Mouse (Mus musculus): ENCODE measurements around the gene Nol10.

Gene Nol10

DNA sequence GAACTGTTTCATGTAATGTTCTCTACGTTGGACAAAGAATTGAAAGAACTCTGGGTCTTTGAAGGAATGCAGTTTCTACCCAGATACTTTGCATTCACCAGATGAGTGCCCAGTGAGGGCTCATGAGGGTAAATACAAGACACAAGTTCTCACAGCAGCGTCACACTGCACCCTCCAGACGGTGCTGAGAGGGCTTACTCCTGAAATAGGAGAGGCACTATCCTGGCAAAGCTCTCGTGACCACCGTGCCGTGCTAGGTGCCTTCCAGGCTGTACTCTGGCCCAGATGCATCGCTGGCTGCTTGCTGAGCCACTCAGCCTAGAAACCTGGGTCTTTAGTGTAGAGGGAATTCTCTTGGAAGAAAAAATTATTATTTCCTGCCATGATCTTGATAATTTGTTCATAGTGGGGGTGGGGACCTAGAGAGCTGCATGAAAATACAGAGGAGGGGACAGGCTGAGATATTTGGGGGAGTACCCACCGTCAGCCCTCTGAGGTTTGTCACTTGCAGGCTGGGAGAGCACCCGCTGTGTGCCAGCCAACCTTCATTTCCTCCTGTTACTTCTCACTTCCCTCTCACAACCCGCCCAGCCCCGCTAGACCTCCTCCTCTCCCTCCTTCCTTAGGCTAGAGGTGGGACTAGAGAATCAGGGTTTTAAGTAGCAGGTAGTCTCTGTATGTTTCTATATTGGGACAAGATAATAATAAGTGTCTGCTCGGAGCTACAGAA is 63.7 kb downstream of the Nol10 start:
- no peak for DNase-seq

DNA sequence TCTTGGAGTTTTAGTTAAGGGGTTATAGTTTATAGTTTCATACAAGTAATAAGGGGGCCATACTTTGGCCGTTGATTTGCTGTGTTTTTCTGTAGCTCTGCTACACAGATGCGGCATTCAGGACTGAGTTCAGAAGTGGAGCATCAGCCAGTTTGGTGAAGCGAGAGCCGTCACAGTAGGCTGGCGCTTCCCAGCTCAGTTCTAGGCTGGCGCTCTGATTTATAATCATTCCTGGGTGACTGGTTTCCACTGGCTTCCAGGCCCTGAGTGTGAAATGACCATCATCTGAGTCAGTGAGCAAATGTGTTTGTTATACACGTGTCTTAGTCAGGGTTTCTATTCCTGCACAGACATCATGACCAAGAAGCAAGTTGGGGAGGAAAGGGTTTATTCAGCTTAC is 66.5 kb downstream of the Nol10 start:
- DNase-seq, result no peak

DNA sequence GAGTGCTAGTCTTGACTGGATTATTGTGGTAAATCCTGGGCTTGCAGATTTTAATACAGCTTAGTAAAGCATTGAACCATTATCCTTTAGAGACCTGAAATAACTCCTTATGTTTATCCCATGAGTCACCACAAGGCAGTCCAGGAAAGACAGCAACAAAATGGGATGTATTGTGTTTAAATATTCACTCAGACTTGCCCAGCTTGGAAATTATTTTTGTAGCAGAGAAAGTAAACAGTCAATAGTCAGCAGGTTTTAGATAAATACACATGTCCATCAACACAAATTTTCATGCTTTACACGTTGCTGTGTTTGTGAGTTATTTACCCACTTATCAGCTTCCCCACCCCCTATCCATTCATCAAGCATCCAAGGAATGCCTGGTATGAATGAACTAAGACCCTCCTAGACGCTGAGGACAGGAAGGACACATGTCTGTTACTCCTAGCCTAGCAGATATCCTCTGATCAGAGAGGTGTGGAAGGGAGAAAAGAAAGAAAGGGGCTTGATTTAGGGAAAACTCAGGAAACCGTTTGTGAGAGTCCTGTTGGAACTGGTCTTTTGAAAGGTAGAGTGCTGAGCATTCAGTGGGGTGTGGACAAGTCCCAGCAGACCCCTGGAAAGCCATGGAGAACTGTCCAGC is 72.0 kb downstream of the Nol10 start:
- DNase-seq, result no peak

DNA sequence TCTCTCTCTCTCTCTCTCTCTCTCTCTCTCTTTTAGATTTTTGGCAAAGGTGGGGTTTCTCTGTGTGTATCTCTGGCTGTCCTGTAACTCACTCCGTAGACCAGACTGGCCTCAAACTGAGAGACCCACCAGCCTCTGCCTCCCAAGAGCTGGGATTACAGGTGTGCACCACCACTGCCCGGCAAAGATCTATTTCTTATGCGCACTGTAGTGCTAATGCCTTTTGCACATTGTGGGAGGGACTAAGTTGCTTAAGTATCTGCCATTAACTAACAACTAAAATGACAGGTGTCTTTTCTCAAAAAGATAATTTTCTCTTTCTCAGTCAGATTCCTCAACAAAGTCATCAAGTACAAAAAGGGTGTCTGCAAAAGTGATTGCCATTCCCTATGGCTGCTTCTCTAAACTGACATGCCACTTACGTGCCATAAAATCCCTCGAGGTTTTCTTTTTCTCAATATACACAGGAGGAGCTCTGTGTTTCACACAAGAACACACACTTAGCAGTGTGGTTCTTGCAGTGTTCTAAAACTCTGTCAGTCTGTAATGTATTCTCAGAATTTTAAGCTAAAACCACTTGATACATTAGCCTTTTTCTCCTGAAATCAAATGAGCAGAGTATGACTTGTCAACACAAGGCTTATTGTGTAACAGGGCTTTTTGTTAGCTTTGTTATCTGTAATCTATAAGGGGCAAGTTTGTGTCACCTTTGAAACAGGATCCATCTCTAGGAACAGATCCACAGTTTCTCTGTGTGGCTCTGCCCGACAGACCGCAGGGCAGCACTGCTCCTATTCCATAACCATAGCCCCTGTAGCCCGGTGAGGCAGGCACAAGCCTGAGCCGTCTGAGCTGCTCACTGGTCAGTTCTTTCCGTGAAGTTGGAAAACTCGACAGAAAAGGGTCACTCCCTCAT is 77.3 kb downstream of the Nol10 start:
- DNase-seq, result no peak

DNA sequence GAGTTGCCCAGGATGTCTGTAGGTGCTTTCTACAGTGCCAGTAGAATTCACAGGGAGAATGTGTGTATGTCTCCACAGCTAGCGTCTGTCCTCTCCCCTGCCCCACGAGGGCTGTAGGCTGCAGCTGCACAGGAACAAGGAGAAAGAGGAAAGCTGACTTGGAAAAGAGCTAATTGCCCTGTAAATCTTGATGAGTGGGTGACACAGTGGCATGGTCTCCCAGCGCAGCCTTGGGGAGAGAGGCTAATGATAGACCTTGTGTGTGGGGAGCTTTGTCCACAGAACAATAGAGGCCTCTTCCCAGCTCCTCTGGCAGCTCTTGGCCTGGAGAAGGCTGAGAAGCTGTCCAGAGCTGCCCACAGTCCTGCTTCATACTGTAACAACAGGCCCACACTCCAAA is 78.5 kb downstream of the Nol10 start:
- no peak for DNase-seq

DNA sequence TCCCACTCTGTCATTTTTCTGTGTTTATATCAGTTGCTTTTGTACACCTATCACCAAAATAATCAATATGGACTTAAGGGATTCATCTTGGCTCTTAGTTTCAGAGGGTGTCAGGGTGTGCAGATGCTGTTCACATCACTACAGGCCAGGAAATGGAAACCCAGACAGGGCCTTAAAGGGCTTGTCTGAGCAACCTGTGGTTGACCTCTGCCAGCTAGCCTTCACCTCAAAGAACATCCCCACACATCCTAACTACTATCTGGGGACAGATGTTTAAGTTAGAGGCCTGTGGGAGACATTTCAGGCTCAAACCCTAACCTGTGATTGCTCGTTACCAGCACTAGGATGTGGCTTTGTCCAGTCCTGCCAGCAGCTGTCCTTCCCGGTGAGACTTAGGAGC is 82.3 kb downstream of the Nol10 start:
- DNase-seq, result peak in 1 of 2 experiments; percentile 7

DNA sequence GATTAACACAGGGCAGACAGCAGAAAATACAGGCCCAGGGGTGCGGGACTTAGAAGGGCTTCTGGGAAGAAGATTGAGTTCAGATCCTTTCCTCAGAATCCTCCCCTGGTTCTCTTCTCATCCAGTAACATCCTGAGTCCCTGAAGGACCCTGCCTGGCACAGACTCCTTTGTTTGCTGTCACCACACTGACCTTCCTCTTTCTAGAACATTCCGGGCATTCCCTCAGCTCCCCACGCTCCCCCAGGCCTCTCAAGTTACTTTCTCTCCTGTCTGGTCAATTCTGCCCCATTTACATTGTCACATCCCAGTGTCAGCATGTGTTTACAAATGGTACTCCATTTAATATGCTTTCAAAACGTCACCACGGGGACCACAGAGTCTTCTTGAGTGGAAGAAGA is 82.9 kb downstream of the Nol10 start:
- DNase-seq, result peak in 1 of 2 experiments; percentile 28

DNA sequence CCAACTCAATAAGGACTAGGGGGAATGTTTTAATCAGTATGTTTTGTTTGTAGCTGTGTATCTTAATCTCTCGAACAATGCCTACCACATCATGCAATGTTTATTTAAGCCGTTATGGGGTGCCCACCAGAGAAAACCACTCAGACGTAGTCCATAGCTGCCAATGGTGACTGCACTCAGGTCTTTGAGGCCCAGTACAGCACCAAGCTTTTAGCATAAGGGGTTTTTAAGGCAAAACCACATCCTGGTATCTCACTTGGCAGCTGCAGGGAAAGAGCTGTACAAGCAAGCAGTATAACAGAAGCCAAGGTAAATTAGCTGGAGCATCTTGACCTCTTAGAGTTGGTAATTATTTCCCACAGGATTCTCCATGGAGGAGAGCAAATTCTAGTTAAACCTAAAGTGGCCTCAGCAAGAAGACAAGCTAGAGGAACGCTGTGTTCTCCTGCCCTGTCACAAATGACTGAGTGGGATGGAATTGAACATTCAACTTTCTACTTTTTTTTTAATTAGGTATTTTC is 83.6 kb downstream of the Nol10 start:
- DNase-seq, result no peak

DNA sequence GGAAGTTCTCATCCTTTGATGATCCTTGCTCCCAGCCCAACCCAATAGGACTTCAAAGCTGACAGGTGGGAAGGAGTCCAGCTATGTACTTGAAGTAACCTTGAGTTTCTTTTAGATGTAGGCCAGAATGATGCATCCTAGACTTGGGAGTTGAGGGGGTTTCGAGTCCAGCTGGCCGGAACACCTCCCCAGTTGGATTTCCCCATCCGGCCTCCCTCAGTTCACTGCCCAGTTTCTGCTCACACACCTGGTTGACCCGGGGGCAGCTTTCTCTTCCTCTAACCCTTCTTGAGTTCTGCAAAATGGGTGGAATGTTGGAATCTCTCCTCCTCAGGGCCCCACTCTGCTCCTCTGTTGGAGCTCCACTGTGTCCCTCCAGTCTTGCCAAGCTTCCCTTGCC is 85.5 kb downstream of the Nol10 start:
- DNase-seq, result no peak

DNA sequence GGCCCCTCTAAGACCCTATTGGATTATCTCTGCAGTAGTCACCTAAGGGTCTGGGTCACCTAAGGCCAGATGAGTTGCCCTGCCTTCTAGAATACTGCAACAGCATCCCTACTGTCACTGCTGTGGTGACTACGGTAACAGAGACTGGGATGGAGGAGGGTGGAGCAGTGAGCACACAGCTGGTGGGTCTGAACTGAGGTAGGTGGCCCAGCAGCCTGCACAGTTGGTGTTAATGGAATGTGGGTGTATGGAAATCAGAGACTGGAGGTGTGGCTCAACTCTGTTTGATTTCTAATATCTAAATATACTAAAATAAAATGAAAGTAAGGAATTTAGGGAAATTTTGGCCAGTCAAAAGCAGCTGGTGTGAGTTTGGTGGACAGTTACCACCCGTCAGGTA is 88.2 kb downstream of the Nol10 start:
- DNase-seq, result no peak

DNA sequence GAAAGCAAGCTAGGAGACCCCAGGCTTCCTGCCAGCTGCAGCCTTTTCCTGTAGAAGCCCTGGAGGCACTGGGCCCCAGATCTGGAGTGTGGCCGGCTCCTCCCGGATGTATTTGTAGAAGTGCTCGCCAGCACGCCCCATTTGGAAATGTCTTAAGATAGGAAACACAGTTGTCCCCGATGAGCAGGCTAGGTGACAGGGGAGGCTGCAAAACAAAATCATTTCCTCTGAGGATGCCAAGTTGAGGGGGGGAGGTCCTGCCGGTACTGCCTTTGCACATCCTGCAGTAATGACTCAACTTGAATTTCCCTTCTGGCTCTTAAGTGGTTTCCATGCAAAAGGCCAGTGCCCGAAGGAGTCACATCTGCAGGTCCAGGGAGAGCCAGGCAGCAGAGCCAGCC is 92.0 kb downstream of the Nol10 start:
- peak; percentile 78 to 88 for DNase-seq

DNA sequence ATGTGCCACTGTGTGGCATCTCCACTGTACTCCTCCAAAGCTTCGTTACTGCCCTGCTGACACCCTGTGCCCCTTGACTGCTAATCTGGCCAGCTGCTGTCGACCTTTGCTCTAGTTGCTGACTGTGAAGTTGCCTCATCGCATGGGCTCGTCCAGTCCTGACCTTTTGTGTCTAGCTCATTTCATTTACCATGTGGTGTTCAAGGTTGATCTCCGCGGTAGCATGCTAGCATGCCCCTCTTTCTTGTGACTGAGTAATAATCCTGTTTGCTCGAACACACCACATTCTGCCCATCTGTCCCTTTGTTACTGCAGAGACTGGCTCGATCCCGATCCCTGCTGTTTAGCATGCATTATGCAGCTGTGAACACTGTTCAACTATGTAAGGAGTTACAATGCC is 93.2 kb downstream of the Nol10 start:
- DNase-seq, result peak; percentile 60 to 83

DNA sequence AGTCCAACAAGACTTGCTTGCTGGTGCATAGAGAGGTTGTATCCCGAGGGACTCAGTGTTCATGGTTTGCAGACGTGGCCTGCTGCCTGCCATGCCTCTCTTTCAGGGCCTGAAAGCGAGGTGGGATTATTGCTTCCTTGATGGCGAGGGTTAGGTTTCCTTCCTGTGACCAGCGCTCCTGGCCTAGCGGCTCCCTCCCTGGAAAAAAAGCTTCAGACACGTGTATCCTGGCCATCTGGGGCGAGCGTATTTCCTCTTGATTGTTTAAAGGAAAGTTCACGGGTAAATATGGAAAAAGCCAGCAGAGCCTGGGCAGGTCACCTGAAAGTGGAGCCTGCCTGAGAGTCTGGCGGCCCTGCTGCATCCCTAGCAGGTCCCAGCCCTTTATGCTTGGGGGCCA is 96.1 kb downstream of the Nol10 start:
- peak; percentile 60 to 84 for DNase-seq

DNA sequence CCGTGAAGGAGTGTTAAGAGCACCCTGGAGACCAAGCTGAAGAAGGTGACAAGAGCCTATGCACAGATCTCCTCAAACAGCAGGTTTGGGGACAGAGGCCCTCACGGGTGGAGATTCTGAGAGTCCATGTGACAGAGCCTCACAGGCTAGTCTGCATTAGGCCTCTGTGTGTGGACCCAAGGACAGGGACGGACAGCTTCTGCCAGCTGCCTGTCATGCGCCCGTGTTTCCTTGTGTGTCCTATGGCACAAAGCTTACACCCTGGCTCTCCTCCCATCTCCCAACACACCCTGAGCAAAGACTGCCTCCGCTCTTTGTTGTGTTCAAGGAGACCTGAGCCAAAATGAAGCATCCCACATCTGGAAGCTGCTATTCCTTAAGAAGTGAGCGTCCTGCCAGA is 97.0 kb downstream of the Nol10 start:
- peak in 1 of 2 experiments; percentile 12 for DNase-seq

DNA sequence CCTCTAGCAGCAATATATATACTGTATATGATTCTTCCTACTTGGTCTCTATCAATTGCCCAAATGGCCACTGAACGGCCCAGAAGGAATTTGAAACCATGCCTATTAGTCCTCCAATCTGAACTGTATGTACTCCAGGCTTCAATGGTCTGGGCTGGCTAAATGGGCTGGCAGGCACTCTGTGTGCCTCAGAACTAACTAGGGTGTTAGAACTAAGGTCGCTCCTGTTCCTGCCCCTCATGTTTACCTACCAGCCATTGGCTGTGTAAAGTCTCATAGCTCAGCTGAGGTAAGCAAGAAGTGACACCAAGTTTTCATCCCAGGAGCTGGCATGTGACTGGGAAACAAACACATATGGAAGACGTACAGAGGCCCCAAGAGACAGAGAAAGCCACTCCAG is 100.5 kb downstream of the Nol10 start:
- DNase-seq, result peak in 1 of 2 experiments; percentile 29

DNA sequence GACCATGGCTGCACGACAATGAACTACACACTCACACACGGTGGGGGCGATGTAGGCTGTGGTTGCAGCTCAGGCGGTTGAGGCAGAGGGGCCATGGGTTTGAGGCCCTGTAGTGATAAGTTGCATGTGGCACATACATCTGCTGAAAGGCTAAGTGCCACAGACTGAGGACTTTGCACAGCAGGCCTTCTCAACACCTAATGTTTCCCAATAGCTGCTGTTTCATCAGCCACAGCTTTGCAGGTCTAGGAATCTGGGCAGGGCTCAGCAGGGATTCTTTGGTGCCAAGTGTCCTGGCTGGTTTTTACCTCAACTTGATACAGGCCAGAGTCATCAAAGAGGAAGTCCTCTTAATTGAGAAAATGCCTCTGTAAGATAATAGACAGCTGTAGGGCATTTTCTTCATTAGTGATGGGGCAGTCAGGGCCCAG is 101.4 kb downstream of the Nol10 start:
- DNase-seq, result peak in 1 of 2 experiments; percentile 14

DNA sequence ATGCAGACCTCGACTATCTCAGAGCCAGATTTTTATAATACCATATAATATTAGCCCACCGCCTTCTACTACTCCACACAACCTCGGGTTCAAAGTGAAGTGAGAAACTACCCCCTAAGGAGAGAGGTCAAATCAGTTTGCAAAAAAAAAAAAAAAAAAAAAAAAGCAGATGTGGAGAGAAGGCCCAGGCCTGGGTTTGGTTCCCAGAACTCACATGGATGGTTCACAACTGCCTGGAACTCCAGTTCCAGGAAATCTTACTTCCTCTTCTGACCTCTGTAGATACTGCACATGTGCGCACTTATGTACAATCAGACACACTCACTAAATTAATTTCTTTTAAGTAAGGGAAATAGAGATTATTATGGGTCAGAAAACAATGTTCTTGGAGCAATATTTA is 102.2 kb downstream of the Nol10 start:
- no peak for DNase-seq

DNA sequence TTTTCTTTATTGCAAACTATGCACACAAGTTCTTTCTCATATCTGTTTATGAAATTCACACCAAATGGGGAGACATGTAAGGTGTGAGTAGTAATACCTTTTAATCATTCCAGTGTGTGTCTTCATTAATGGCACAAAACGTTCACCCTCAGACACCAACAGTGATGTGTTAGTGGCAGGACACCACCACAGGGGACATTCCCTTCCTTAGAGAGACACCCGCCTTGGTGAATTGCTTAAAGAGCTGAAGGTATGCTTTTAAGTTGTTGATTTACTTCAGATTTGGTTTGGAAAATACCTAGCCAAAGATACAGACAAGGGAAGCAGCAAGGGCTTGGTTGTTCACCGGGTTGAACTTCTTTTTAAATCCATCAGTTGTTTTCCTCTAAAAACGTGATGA is 102.7 kb downstream of the Nol10 start:
- peak in 1 of 2 experiments; percentile 7 for DNase-seq

DNA sequence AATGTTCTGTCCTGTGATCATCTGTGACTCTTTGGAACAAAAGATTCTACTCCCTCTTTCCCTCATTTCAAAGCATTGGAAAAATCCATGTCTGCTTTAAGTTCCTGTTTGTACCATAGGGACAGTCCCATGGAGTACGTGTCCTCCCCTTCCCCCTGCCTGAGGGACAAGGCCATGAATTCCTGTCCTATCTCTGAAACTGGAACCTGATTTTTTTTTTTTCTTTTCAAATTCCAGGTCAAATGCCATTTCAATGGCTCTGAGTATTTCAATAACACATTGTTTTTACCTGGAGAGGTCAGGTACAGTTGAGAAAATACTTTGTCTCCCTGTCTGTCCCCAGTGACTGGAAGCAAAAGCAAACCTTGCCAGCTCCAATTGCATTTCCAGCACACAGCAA is 104.0 kb downstream of the Nol10 start:
- no peak for DNase-seq

DNA sequence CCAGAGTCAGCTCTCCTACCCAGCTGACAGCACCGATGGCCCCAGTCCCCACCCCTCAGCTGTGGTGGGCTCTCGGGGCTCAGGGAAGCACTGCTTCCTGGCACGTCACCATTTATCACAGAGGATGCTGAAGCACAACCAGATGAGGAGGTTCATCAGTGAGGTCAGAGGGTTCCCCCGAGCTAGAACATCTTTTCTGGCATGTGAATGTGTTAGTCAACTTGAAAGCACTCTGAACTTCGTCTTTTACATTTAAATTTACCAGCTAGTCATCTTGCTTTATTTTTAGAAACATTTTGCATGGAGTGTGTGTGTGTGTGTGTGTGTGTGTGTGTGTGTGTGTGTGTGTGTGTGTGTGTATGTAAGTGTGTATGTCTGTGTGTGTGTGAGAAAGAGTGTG is 105.7 kb downstream of the Nol10 start:
- DNase-seq, result peak in 1 of 2 experiments; percentile 20

DNA sequence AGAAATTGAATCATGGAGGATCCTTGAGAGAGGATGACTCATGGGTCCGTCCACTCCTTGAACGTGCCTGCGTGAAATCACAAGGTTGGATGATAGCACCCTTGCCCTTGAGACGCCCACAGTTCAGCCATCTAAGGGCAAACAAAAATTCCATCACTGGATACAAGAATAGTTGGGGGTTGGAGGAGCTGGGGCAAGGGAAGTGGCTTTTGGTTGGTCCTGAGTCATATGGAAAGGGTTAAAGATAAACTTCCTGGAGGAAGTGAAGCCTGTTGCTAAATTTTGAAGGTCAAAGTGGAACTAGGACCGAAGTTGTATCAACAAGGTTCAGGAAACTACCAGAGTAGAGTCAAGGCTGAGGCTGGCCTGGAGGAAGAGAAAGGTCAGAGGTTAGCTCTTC is 106.8 kb downstream of the Nol10 start:
- peak in 1 of 2 experiments; percentile 28 for DNase-seq

DNA sequence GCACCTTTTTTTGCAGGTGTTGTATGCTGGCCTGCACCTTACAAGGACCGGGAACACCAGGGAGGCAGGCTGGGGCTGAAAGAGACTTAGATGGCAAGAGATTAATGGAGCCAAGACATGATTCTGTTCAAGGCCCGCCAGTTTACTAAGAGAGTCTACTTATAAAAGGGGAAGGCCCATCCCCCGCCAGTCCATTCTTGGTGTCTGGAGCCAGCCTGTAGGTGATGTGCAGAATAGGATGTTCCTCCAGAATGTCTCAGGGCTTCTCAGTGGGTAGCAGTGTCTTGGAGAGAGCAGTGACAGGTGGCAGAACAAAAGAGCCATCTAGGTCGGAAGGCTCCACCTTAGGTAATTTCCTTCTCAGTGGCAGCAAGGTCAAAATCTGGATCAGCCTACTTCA is 111.0 kb downstream of the Nol10 start:
- DNase-seq, result peak in 1 of 2 experiments; percentile 25

DNA sequence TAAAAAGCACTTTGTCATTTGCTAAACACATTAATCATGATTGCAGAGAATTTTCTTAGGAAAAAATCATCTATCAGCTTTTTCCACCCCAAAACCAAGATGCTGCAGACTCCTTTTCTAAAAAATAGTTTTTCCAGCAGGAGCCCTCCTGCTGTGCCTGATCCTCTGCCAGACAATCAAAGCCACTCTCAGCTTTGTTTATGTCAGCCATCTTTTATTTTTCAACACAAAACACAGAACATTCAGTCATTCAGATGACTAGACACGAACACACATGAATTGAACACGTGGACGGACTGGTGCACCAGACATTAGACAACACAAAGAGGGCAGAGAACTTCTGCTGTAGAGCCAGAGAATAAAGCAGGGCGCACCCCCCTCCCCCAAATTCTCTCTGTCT is 115.4 kb downstream of the Nol10 start:
- DNase-seq, result no peak
